Mouse (Mus musculus): ENCODE results near the gene Erbin.

DNA sequence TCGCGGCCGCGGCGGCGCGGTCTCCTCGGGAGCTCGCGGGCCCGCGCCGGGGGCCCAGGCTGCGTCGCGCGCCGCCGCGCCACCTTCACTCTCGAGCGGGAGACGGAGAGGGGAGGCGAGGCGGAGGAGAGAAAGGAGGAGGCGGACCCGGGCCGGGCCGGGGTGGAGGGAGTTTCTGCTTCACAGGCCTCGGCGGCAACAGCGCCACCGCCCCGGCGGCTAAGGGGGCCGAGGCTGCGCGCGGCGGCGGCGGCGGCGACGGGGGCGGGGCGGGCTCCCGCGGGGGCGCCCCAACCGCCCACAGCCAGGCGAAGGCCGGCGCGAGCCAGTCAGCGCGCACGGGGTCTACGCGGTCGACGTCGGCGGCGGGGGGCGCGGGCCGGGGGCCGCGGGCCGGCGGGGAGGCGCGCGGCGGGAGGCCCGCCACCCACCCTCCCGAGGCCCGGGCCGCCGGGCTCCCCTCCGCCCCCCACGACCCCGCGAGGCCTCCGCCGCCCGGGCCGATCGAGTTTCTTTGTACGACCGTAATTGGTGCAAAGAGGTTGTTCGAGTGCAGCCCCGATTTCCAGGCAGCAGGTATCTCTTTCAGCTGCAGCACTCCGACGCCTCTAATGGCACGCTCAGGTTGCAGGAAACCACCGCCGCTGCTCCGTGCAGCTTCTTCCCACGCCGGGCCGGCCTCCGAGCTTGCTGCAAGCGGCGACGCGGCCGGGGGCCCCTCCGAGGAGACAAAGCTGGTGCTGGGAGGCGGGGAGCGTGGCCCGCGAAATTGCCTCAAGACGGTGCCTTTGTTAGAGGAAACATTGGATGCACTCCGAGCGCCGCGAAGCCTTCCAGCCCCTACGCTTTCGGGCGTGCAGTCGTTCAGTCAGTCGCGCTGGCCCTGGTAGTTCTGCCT, 868 bp upstream of the Erbin start:
- TF ChIP-seq CTCF (IDR thresholded peaks at IDR 0.05; ENCODE audit: control insufficient read depth, insufficient read depth, insufficient replicate concordance, low read depth, low read length) (no peak), POLR2A (IDR thresholded peaks at IDR 0.05; ENCODE audit: control insufficient read depth, low read depth, low read length) (peak; percentile 24)

All from testis, adult 2 months (tissue).